Mouse (Mus musculus): ENCODE data around the gene Itga9.

DNA sequence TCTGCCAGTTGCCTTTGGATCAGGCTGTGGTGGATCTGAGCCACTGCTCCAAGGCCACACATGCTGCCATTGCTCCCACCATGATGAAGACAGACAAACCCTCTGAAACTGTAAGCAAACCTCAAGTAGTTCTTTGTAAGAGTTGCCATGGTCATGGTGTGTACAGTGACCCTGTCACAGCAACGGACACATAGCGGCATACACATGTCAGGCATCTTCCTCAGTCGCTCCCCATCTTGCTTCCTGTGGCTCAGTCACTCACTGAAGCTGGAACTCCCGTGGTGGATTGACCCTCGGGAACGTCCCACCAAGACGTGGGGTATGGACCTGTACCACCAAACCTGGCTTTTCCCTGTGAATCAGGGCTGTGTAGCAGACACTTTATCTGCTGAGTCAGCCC, 42.6 kb upstream of the Itga9 start:
- no peak for TF ChIP-seq TCF12 (IDR thresholded peaks at IDR 0.05; ENCODE audit: insufficient read depth, poor library complexity, severe bottlenecking)
- TF ChIP-seq E2F4 (IDR thresholded peaks at IDR 0.05; ENCODE audit: insufficient read depth): no peak
- TF ChIP-seq POLR2A (IDR thresholded peaks at IDR 0.05; ENCODE audit: insufficient read length, low read depth): no peak
- no peak for TF ChIP-seq MAX (IDR thresholded peaks at IDR 0.05; ENCODE audit: low read depth)

Data from myocyte (in vitro differentiated cells).